Mouse (Mus musculus) stomach, postnatal 0 days (tissue): ENCODE data around the gene Ctse.

ENCODE experiments used
- CTCF ChIP-seq: IDR thresholded peaks from 2 replicates; pipeline ENCODE4 v1.5.1; 2016; ENCODE audit warnings: antibody characterized with exemption, low read depth, mild to moderate bottlenecking, moderate library complexity
- EP300 ChIP-seq: optimal IDR thresholded peaks from 2 replicates; pipeline ENCODE3; 2016; ENCODE audit warnings: antibody characterized with exemption

GRCm38 (mm10) chr1:131616131-131616530 lies 22.0 kb upstream of the Ctse start:
- no peak for TF ChIP-seq CTCF
- TF ChIP-seq EP300, result no peak
